Mouse (Mus musculus) kidney, adult 9 months (tissue): Measurements from ENCODE around the gene Yeats2.
"Not testable (repeated sequence)": the region's sequence is repeated elsewhere in the genome, so short reads cannot be mapped to it uniquely, and the experiment has no call there.

ENCODE experiments used
- DNase-seq: peaks from one replicate; pipeline ENCODE4 v3.0.0; 2022

Gene Yeats2

DNA sequence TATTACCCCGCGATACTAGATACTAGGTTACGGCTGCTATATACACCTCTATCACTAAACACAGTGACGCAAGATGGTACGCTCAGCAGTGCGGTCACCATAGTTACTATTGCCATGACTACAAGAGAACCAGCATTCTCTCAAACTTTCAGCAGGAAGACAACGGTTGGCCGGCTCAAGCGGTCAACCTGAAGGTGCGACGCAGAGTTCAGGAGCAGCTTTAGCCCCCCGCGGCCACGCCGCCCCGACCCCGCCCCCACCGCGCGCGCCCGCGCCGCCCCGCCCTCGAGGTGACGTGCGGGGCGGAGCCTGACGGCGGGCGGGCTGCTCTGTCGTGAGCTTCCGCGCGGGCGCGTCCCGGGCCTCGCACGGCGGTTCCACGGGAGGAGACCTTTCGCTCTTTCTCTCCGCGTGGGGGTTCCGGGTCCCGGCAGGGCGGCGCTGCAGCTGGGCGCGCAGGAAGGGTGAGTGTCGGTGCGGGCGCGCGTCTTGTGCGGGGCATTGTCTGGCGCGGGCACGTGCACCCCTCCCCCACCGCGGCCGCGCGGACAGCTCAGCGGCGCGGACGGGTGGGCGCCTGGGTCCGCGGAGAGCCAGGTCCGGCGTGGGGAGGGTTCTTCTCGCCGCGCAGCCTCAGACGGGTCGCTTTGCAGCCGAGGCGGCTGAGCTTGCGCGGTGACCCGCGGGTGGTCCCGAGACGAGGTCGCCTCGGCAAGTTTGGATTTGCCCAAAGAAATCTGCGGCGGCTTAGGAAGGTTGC is at the start of gene Yeats2:
Gene Yeats2 (plus strand): TSS at position 292 of the 760 bp plus-strand sequence.
- DNase-seq, result peak; percentile 78

GRCm38 (mm10) chr16:20095966-20096365 is 44.9 kb upstream of the Yeats2 start:
- peak; percentile 36 for DNase-seq

DNA sequence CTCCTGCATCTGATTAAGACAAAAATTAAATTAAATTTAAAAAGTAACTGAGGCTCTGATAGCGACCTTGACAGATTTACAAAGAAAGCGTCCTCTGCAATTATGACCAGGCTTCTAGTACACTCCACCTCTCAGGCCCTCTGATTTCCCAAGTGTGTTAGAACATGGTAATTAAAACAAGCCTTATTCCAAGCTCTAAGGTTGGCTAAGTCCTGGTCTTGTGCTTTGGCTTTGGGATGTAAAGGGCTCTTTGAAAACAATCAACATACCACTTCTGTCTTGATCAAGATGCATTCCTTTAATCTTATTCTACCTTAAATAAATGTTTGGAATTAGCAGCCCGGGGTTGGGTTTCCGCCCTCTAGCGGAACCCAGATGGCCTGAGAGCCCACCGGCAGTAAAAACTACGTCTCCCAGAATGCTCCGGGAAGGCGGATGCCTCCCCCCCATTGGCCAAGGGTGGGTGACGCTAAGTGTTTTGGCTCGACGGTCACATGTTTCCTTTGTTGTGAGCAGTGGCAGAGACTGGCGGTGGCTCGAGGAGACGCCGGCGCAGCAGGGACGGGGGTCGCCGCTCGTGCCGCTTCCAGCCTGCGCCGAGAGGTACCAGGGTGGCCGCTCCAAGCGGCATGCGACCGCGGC is 43.7 kb upstream of the Yeats2 start, which contains the start of gene Klhl24:
Gene Klhl24 (plus strand): TSS at position 474 of the 642 bp plus-strand sequence.
- DNase-seq, result peak; percentile 97

DNA sequence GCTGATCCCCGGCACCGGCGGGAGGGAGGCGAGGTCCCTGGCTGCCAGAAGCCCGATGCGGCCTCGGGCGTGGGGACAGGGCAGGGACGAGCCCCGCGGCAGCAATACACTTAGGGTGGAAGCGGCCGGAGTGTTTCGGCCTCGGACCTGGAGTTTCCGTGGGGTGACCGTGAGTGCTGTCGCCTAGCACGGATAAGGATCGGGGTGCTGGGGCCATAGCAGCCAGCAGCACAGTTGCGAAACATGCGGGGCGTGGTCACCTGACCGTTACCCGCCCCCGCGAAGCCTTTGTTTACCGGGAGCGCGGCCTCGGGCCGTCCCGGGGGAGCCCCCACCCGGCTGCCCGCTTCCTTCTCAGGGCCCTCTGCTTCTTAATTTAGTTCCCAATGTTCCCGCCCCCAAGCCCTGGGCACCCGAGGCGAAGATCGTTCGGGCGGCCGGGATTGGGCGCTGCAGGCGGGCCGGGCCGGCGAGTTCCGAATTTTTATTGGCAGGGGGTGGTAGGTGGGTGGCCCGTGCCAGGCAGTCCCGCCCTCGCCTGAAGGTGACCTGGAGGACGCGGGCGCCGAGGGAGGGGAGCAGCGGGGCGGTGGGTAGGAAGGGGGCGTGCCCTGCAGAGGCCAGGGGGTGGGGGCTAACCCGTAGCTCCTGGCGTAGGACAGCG is 43.0 kb upstream of the Yeats2 start:
- peak; percentile 98 for DNase-seq

GRCm38 (mm10) chr16:20098375-20098727 is 42.5 kb upstream of the Yeats2 start:
- no peak for DNase-seq

- peak; percentile 47 for DNase-seq
Observed at GRCm38 (mm10) chr16:20098866-20099629, 41.8 kb upstream of the Yeats2 start.

DNA sequence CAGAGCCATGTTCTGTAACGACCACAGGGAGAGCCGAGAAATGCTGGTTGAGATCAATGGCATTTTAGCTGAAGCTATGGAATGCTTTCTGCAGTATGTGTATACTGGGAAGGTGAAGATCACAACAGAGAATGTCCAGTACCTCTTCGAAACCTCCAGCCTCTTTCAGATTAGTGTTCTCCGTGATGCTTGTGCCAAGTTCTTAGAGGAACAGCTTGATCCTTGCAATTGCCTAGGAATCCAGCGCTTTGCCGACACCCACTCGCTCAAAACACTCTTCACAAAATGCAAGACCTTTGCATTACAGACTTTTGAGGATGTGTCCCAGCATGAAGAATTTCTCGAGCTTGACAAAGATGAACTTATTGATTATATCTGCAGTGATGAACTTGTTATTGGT is 33.9 kb upstream of the Yeats2 start:
- DNase-seq, result no peak

- peak; percentile 30 for DNase-seq
Observed at GRCm38 (mm10) chr16:20108961-20109360, 31.9 kb upstream of the Yeats2 start.

DNA sequence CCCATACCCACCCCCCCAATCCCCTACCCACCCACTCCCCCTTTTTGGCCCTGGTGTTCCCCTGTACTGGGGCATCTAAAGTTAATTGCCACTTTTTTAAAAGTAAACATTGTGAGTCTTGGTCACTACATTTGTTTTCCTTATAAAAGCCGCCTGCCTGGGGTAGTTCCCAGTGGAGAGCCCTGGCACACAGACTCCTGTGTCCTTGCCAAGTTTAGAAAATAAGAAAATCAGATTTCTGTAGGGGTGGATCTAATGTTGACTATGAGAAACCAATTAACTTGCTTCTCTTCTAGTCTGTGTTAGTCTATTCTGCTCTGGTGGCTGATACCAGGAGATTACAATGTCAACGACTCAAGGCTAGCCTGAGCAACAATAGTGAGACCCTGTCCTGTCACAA is 28.2 kb upstream of the Yeats2 start:
- no peak for DNase-seq

- no peak for DNase-seq
Observed at GRCm38 (mm10) chr16:20116069-20116468, 24.8 kb upstream of the Yeats2 start.

- not testable (repeated sequence) for DNase-seq
Observed at GRCm38 (mm10) chr16:20126319-20126883, 14.5 kb upstream of the Yeats2 start.

DNA sequence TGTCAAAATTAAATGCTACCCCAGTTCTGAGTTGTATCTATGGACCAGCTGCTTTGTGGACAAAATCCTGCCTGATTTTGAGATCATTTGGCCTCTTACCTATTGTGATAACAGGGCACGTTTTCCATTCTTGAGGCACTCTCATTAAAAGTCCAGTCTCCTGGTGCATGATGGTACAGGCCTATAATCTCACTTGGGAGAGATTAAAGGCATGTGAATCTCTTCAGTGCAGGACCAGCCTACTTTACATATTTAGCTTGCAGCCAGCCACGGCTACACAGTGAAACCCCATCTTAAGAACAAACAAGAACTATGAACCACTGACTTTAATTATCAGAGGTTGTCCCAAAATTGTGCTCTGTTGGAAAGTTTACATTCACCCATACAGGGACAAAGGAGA is 10.5 kb upstream of the Yeats2 start:
- no peak for DNase-seq

- DNase-seq, result no peak
Observed at GRCm38 (mm10) chr16:20144568-20144967, 3.7 kb downstream of the Yeats2 start.

DNA sequence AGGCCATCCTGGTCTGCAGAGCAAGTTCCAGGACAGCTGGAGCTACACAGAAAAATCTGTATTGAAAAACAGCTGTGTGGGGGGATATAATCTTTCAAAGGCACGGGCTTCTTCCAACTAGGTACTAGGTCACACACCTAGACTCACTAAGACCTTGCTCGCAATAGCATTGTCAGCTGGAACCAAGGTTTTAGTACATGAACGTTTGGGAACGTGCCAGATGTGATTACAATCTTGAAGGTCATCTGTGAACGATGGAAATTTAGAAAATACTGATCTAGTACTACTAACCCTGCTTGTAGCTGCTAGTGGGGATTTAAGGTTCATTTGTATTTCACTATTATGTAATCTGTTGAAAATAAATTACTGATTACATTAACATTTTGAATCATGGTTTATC is 11.1 kb downstream of the Yeats2 start:
- peak; percentile 55 for DNase-seq

DNA sequence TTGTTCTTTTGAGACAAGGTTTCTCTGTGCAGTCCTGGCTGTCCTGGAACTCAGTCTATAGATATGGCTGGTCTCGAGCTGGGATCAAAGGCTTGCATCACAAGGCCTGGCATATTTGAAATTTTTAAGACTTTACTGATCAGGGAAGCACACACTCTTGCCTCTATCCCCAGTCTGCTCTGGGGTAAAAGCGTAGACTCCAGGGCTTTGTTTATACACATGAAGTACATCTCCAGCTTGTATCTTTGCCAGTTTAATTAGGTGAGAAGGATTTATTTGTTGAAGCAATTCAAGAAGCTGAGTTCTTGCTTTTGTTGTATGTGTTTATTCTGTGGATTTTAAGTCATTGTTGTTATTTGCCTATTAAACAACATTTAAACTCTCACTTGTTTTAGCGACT is 12.9 kb downstream of the Yeats2 start:
- DNase-seq, result no peak

DNA sequence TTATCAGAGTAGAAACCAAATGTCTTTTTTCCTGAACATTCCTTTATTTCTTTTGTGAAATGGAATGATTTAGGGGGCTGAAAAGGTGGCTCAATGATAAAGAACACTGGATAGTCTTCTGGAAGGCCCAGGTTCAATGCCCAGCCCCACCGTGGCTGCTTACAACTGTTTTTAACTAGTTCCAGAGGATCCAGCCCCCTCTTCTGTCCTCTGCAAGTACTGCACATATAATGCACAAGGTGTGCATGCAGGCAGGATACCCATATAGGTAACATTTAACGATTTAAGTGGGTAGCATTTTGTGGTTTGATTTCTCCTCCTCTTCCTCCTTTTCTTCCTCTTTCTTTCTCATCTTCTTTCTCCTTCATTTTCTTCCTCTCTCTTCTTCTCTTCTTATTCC is 19.3 kb downstream of the Yeats2 start:
- DNase-seq, result no peak

- DNase-seq, result no peak
Observed at GRCm38 (mm10) chr16:20169071-20169470, 28.2 kb downstream of the Yeats2 start.

GRCm38 (mm10) chr16:20169471-20170106 is 28.7 kb downstream of the Yeats2 start:
- no peak for DNase-seq

GRCm38 (mm10) chr16:20179406-20180175 is 38.7 kb downstream of the Yeats2 start:
- no peak for DNase-seq

DNA sequence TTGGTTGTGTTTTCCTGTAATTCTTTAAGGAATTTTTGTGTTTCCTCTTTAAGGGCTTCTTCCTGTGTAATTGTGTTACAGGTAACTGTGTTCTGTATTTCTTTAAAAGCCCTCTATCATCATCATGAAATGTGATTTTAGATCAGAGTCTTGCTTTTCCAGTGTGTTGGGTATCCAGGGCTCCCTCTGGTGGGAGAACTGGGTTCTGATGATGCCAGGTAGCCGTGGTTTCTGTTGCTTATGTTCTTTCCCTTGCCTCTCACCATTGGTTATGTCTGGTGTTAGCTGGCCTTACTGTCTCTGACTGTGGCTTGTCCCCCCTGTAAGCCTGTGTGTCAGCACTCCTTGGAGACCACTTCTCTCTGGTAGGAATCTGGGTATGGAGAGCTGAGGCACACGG is 44.5 kb downstream of the Yeats2 start:
- peak; percentile 35 for DNase-seq

DNA sequence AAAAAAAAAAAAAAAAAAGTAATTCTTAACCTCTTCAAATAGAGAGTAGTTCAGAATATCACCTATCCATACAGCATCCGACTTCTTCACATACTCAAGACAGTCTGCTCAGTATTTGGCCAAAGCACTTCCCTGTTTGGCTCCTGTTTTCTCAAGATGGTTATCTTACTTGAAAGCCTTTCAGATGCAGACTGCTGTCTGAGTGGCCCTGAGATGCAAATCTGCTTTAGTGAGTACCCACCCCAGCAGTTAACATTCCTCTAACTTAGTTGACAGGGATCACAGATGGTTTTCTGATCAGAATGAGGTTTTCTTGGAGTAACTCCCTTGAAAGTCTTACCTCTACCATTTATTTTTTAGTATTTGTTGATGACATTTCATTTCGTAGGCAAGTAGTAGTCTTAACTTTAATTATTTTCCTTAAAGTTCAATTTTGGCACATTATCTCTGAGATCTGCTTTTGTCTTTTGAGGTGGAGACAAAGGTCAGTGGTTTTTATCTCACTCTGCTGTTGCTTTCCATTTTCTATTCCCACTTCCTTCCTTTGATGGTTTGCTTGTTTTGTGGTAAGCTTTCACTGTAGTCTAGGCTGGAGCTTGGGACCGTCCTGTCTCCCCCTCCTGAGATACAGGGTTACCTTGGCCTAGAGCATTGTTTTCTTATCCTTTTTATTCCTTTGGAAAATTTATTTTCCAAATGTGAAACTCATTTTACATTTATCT is 50.5 kb downstream of the Yeats2 start:
- DNase-seq, result no peak
